Comparison of ENCODE assay signal across 27 mouse cellular contexts in the genomic region with DNA sequence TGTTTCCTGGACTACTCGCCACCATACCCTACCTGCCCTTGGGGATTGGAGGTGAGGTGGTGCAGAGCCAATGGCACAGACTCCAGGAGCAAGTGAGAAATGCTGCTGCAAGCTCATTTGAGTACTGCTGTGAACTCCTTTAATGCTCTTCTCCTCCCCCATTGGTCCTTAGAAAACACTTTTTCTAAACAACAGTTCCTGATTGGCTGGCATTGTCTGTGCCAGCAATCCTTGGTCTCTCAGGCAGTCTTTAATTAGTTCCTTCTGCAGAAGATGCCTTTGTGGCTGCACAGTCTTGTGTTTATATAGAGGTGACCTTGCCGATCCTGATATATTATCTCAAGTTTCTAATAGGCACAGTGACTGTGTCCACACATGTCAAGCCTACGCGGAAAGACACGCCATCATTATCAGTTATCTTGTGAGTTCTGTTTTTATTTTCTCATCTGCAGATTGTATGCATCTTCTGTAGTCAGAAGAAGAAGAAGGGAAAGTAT.
"Had no signal": no experiment of that assay in that cellular context is flagged by ENCODE, and none has a peak within 500 bp of the region (broad histone marks: within the 10 kb centered on the region; RNA-seq: fewer than 3 reads in every experiment).

No protein-coding gene starts in this region.

- H3K9me3 ChIP-seq: kidney, embryonic 15.5 days; limb, embryonic 10.5 days; limb, embryonic 13.5 days; liver, embryonic 12.5 days; liver, embryonic 15.5 days; lung, embryonic 15.5 days; midbrain, embryonic 10.5 days; midbrain, embryonic 13.5 days; neural tube, embryonic 13.5 days had no signal

- H3K27me3 ChIP-seq: kidney, embryonic 15.5 days; limb, embryonic 13.5 days; liver, embryonic 12.5 days; liver, embryonic 15.5 days; lung, embryonic 15.5 days; megakaryocyte, embryonic 14.5 days; midbrain, embryonic 13.5 days; neural tube, embryonic 13.5 days had no signal

- H3K4me3 ChIP-seq: kidney, embryonic 15.5 days; layer of hippocampus, adult 2 months; limb, embryonic 10.5 days; limb, embryonic 13.5 days; liver, embryonic 12.5 days; liver, embryonic 15.5 days; lung, embryonic 15.5 days; megakaryocyte, embryonic 14.5 days; midbrain, embryonic 10.5 days; midbrain, embryonic 13.5 days; myocyte; neural tube, embryonic 13.5 days had no signal

- H3K36me3 ChIP-seq: kidney, embryonic 15.5 days; limb, embryonic 10.5 days; limb, embryonic 13.5 days; liver, embryonic 12.5 days; liver, embryonic 15.5 days; lung, embryonic 15.5 days; midbrain, embryonic 10.5 days; midbrain, embryonic 13.5 days; neural tube, embryonic 13.5 days had no signal

- H3K4me2 ChIP-seq: kidney, embryonic 15.5 days; limb, embryonic 13.5 days; liver, embryonic 12.5 days; liver, embryonic 15.5 days; lung, embryonic 15.5 days; midbrain, embryonic 13.5 days; neural tube, embryonic 13.5 days had no signal

- ATAC-seq: liver, embryonic 12.5 days; midbrain, embryonic 13.5 days; midbrain, embryonic 16.5 days had no signal

- H3K9ac ChIP-seq: kidney, embryonic 15.5 days; limb, embryonic 13.5 days; liver, embryonic 12.5 days; liver, embryonic 15.5 days; lung, embryonic 15.5 days; midbrain, embryonic 13.5 days; neural tube, embryonic 13.5 days had no signal

- H3K27ac ChIP-seq: kidney, embryonic 15.5 days; layer of hippocampus, adult 2 months; limb, embryonic 10.5 days; limb, embryonic 13.5 days; liver, embryonic 12.5 days; liver, embryonic 15.5 days; lung, embryonic 15.5 days; midbrain, embryonic 10.5 days; midbrain, embryonic 13.5 days; neural tube, embryonic 13.5 days; stomach, postnatal 0 days had no signal

- DNase-seq: kidney, postnatal 14 days; kidney, postnatal 4 days; layer of hippocampus, adult 9-11 months; liver; lung, adult 18-20 months; lung, postnatal 10 days; lung, postnatal 36 days; right cerebral cortex, adult 18-20 months; right cerebral cortex, postnatal 14 days; right cerebral cortex, postnatal 4 days; thymus, adult 2 months; thymus, postnatal 14 days; thymus, postnatal 4 days had no signal

- H3K4me1 ChIP-seq: kidney, embryonic 15.5 days; limb, embryonic 10.5 days; limb, embryonic 13.5 days; liver, embryonic 12.5 days; liver, embryonic 15.5 days; lung, embryonic 15.5 days; megakaryocyte, embryonic 14.5 days; midbrain, embryonic 10.5 days; midbrain, embryonic 13.5 days; neural tube, embryonic 13.5 days had no signal
